ENCODE assay signal across 33 mouse cellular contexts in the genomic region with DNA sequence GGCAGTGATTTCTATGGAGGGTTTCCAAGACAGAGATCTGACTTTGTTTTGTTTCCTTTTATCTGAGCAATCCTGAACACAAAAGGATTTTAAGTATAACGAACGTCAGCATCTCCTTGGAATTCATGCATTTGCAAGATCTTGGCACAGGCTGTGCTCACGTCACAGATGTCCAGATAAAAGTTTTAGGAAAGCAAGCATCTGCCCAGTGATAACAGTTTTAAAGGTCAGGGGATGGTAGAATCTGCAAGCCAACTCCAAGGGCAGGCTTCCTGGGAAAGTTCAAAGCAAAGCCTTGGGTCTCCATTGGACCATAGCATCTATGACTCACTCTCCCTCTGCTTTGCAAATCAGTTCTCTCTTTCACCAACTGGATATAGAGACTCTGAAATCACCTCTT. TPM values are rescaled to one million over a fixed set of nuclear protein-coding genes. Genes with fewer than 3 reads are reported as not detected.
DNase-seq lines count a peak whose midpoint lies in the region; ATAC-seq and TF ChIP-seq lines count a peak whose summit lies in the region.
"Had no signal": no experiment of that assay in that cellular context is flagged by ENCODE, and none has a peak within 500 bp of the region (broad histone marks: within the 10 kb centered on the region; RNA-seq: fewer than 3 reads in every experiment).

No protein-coding gene starts in this region.

- DNase-seq in liver, adult 2 months (ENCODE audit: extremely low read depth, low read depth, low spot score): peak; percentile 57
- DNase-seq in adrenal gland, adult (ENCODE audit: inconsistent age in 2 of 2, low spot score in 1 of 2): peak; percentile 90 to 95
- peak; percentile 89 for DNase-seq in adrenal gland, adult 8-10 months
- DNase-seq in adrenal gland, postnatal 25 days: peak; percentile 62
- DNase-seq in cerebellum, adult 18-20 months: no peak
- DNase-seq in frontal cortex, postnatal 14 days (ENCODE audit: low spot score in 2 of 2): no peak
- no peak for DNase-seq in kidney, postnatal 36 days
- DNase-seq: cerebellum, adult 2 months; cerebellum, adult 9-11 months; cerebellum, postnatal 36 days; embryo, embryonic 11 days; gastrocnemius, postnatal 10 days; gastrocnemius, postnatal 36 days; heart, adult 2 months; heart, postnatal 10 days; heart, postnatal 36 days; kidney, adult 18-20 months had no signal

- TF ChIP-seq CTCF in liver, adult 2 months (IDR thresholded peaks at IDR 0.05; ENCODE audit: low read depth, low read length): no peak

- no peak for ATAC-seq in liver, embryonic 12.5 days
- ATAC-seq: forebrain, embryonic 15.5 days; hindbrain, embryonic 16.5 days; intestine, embryonic 15.5 days had no signal

- H3K27ac ChIP-seq in liver, adult 2 months (replicated peaks; ENCODE audit: insufficient read depth, low read depth, low read length): no peak overlapping the region
- H3K27ac ChIP-seq in liver, embryonic 12.5 days: no peak overlapping the region
- H3K27ac ChIP-seq: embryonic facial prominence, embryonic 10.5 days; embryonic facial prominence, embryonic 13.5 days; forebrain, embryonic 12.5 days; forebrain, embryonic 15.5 days; heart, adult 2 months; heart, embryonic 15.5 days; hindbrain, embryonic 10.5 days; hindbrain, embryonic 13.5 days; intestine, embryonic 15.5 days had no signal

- H3K4me3 ChIP-seq in liver, adult 2 months (ENCODE audit: insufficient read depth, low read depth, low read length): no peak overlapping the region
- no peak overlapping the region for H3K4me3 ChIP-seq in liver, embryonic 12.5 days
- H3K4me3 ChIP-seq: embryonic facial prominence, embryonic 10.5 days; embryonic facial prominence, embryonic 13.5 days; erythroblast, embryonic 14.5 days; forebrain, embryonic 12.5 days; forebrain, embryonic 15.5 days; heart, adult 2 months; heart, embryonic 15.5 days; hindbrain, embryonic 10.5 days; hindbrain, embryonic 13.5 days; intestine, embryonic 15.5 days had no signal

- H3K36me3 ChIP-seq in liver, adult 2 months (ENCODE audit: control insufficient read depth, insufficient read depth, low read length): peaks cover 11% of the 10 kb centered on the region
- no peaks in the 10 kb centered on the region for H3K36me3 ChIP-seq in liver, embryonic 12.5 days
- H3K36me3 ChIP-seq: embryonic facial prominence, embryonic 10.5 days; embryonic facial prominence, embryonic 13.5 days; forebrain, embryonic 12.5 days; forebrain, embryonic 15.5 days; heart, embryonic 15.5 days; hindbrain, embryonic 10.5 days; hindbrain, embryonic 13.5 days; intestine, embryonic 15.5 days had no signal

- WGBS in liver, adult 2 months: 63% methylated on average over 3 of the region's 3 CpGs
- 75% methylated on average over 3 of the region's 3 CpGs for WGBS in liver, embryonic 12.5 days (ENCODE audit: insufficient replicate concordance)

- H3K9me3 ChIP-seq in liver, embryonic 12.5 days (replicated peaks): no peaks in the 10 kb centered on the region
- H3K9me3 ChIP-seq: embryonic facial prominence, embryonic 10.5 days; embryonic facial prominence, embryonic 13.5 days; forebrain, embryonic 12.5 days; forebrain, embryonic 15.5 days; heart, embryonic 15.5 days; hindbrain, embryonic 10.5 days; hindbrain, embryonic 13.5 days; intestine, embryonic 15.5 days had no signal

- no peak for TF ChIP-seq POLR2A in liver, adult 2 months (IDR thresholded peaks at IDR 0.05; ENCODE audit: extremely low read depth, insufficient read depth, low read length)

- H3K27me3 ChIP-seq in liver, adult 2 months (ENCODE audit: control insufficient read depth, insufficient read depth, low read length): no peaks in the 10 kb centered on the region
- H3K27me3 ChIP-seq in liver, embryonic 12.5 days (replicated peaks): no peaks in the 10 kb centered on the region
- H3K27me3 ChIP-seq: embryonic facial prominence, embryonic 13.5 days; forebrain, embryonic 12.5 days; forebrain, embryonic 15.5 days; heart, embryonic 15.5 days; hindbrain, embryonic 13.5 days; intestine, embryonic 15.5 days had no signal

- no peak overlapping the region for H3K9ac ChIP-seq in liver, adult 2 months (ENCODE audit: low read depth, low read length)
- no peak overlapping the region for H3K9ac ChIP-seq in liver, embryonic 12.5 days
- H3K9ac ChIP-seq: embryonic facial prominence, embryonic 13.5 days; forebrain, embryonic 12.5 days; forebrain, embryonic 15.5 days; heart, embryonic 15.5 days; hindbrain, embryonic 13.5 days; intestine, embryonic 15.5 days had no signal

- no peaks in the 10 kb centered on the region for H3K4me1 ChIP-seq in liver, adult 2 months (ENCODE audit: control insufficient read depth, insufficient read depth, low read length)
- no peaks in the 10 kb centered on the region for H3K4me1 ChIP-seq in liver, embryonic 12.5 days
- H3K4me1 ChIP-seq: embryonic facial prominence, embryonic 10.5 days; embryonic facial prominence, embryonic 13.5 days; forebrain, embryonic 12.5 days; forebrain, embryonic 15.5 days; heart, embryonic 15.5 days; hindbrain, embryonic 10.5 days; hindbrain, embryonic 13.5 days; intestine, embryonic 15.5 days had no signal

- H3K4me2 ChIP-seq in liver, embryonic 12.5 days: no peak overlapping the region
- H3K4me2 ChIP-seq: embryonic facial prominence, embryonic 13.5 days; forebrain, embryonic 12.5 days; forebrain, embryonic 15.5 days; heart, embryonic 11.5 days; heart, embryonic 15.5 days; hindbrain, embryonic 13.5 days; intestine, embryonic 15.5 days had no signal

- H3K79me2 ChIP-seq in liver, adult 2 months (ENCODE audit: control insufficient read depth, insufficient read depth, low read length): no peaks in the 10 kb centered on the region

RNA-seq across cellular contexts. Expression of gene Gm21973, which starts 5.4 kb away (rescaled TPM):
- total RNA-seq in liver, adult 2 months (2014; rRNA removed): 1.4 and 1.9 TPM in 2 replicates
- 0.59 TPM in 1 of 2 replicates, not detected in the other for polyA plus RNA-seq in liver, adult 2 months (2012; rRNA removed)
- polyA plus RNA-seq in liver, embryonic 12.5 days (2016; fragmentation: Nextera tagmentation; extraction: Ambion mirVana): not detected in 2 replicates
- total RNA-seq in adrenal gland, adult 8-10 months (2022): 1 to 10 TPM in 2 of 4 experiments, not detected in 2; 1.3 to 1.9 TPM
- total RNA-seq in adrenal gland, postnatal 25 days (2021): not detected in 2 replicates
- total RNA-seq: ES-E14; gastrocnemius, adult 18-20 months; gastrocnemius, postnatal 10 days; gastrocnemius, postnatal 36 days; granulocyte monocyte progenitor cell, adult 5-6 weeks; heart, adult 2 months; heart, postnatal 10 days; heart, postnatal 36 days had no signal
- polyA plus RNA-seq: cerebellum, adult 2 months; cortical plate, adult 2 months; embryonic facial prominence, embryonic 10.5 days; embryonic facial prominence, embryonic 13.5 days; erythroblast, embryonic 14.5 days; forebrain, embryonic 12.5 days; forebrain, embryonic 15.5 days; heart, adult 2 months; heart, embryonic 11.5 days; heart, embryonic 15.5 days; hindbrain, embryonic 10.5 days; hindbrain, embryonic 13.5 days; hindbrain, embryonic 16.5 days; intestine, embryonic 15.5 days had no signal

RNA-seq across cellular contexts. Expression of gene Agxt2, which starts 27.7 kb away (rescaled TPM):
- total RNA-seq in liver, adult 2 months (2014; rRNA removed): 123 and 136 TPM in 2 replicates
- polyA plus RNA-seq in liver, adult 2 months (2012; rRNA removed): 58.0 and 66.4 TPM in 2 replicates
- polyA plus RNA-seq in liver, embryonic 12.5 days (2016; fragmentation: Nextera tagmentation; extraction: Ambion mirVana): 3.7 and 4.9 TPM in 2 replicates
- 1 to 10 TPM in 3 of 4 experiments, under 1 TPM in 1; 0.35 to 6.2 (median 3.1) TPM for total RNA-seq in adrenal gland, adult 8-10 months (2022)
- total RNA-seq in adrenal gland, postnatal 25 days (2021): 1.9 and 3.9 TPM in 2 replicates
- total RNA-seq: ES-E14; gastrocnemius, adult 18-20 months; gastrocnemius, postnatal 10 days; gastrocnemius, postnatal 36 days; granulocyte monocyte progenitor cell, adult 5-6 weeks; heart, adult 2 months; heart, postnatal 10 days; heart, postnatal 36 days had no signal
- polyA plus RNA-seq: cerebellum, adult 2 months; cortical plate, adult 2 months; embryonic facial prominence, embryonic 10.5 days; embryonic facial prominence, embryonic 13.5 days; erythroblast, embryonic 14.5 days; forebrain, embryonic 12.5 days; forebrain, embryonic 15.5 days; heart, adult 2 months; heart, embryonic 15.5 days; hindbrain, embryonic 10.5 days; hindbrain, embryonic 13.5 days; hindbrain, embryonic 16.5 days had no signal

Comparison
In these comparisons a context has a peak if more than half of its experiments do, and no peak if none do; other contexts are left out.
1. DNase-seq: peak in liver, adult 2 months (single experiment), adrenal gland, adult (2 of 2), adrenal gland, adult 8-10 months (single experiment) and adrenal gland, postnatal 25 days (single experiment); none in cerebellum, adult 18-20 months (0 of 2), frontal cortex, postnatal 14 days (0 of 2) and kidney, postnatal 36 days (0 of 2).
2. RNA of gene Agxt2, which starts 27.7 kb away (total RNA-seq): 123 to 136 TPM in liver, adult 2 months; 0.35 to 6.2 TPM in adrenal gland, adult 8-10 months and 1.9 to 3.9 TPM in adrenal gland, postnatal 25 days; every median in the first group is over 10 times any median in the second.